Comparison of ENCODE assay signal across 9 mouse cellular contexts in the genomic region with DNA sequence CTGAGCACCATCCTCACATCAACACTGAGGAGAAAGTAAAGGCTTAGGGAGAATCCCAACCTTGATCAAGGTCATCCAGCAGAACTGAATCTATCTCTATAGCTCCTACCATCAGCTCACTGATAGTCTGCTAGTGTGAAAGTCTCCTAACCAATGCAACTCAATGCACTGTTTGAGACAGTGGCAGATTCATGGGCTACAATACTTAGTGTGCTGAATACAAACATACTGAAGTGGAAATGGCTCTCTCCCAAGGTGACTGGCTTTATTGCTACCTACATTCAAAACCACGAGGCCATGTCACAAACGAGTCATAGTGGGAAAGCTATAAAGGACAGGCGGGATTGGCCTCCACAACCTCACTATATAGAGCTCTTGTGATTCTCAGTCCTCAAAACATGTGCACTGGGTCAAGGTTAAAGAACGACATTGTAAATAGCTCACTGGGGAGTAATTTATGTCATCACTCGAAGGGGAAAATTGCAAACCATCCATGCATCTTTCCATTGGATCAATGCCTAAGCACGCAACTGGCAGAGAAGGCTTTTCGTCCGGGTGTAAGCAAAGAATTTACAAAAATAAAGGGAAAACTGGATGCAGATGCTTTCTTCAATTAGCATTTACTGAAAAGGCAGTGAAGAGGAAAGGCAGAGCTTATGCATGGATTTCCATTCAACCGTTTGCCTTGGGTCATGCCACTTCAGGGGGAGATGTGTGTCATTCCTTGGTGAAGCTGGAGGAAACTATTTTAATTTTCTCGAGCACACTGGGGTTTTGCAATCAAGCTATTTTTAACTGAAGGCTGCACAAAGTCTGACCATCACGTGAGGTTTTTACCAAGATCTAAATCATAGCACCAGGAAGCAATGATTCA.
DNase-seq lines count a peak whose midpoint lies in the region; ATAC-seq and TF ChIP-seq lines count a peak whose summit lies in the region.
"Had no signal": no experiment of that assay in that cellular context is flagged by ENCODE, and none has a peak within 500 bp of the region (broad histone marks: within the 10 kb centered on the region; RNA-seq: fewer than 3 reads in every experiment).

No protein-coding gene starts in this region.

- no peaks in the 10 kb centered on the region for H3K27me3 ChIP-seq in kidney, adult 2 months (replicated peaks; ENCODE audit: control insufficient read depth, insufficient read depth, low read length)

- TF ChIP-seq POLR2A in kidney, adult 2 months (IDR thresholded peaks at IDR 0.05; ENCODE audit: low read depth, low read length) = no peak
- TF ChIP-seq POLR2A in cortical plate, adult 2 months (IDR thresholded peaks at IDR 0.05; ENCODE audit: extremely low read depth, insufficient read depth, low read length) = no peak

- peak; percentile 35 for DNase-seq in adrenal gland, adult 2 months
- no peak for DNase-seq in adrenal gland, adult 8-10 months
- peak; percentile 71 for DNase-seq in kidney, adult 2 months
- no peak for DNase-seq in kidney, postnatal 25 days
- DNase-seq in frontal cortex, postnatal 14 days (ENCODE audit: low spot score in 2 of 2) = no peak
- DNase-seq: cerebellum, adult 11-12 months had no signal

- no peaks in the 10 kb centered on the region for H3K36me3 ChIP-seq in kidney, adult 2 months (ENCODE audit: control insufficient read depth, insufficient read depth, low read length)
- no peaks in the 10 kb centered on the region for H3K36me3 ChIP-seq in macrophage (ENCODE audit: inconsistent target)

- 27% methylated on average over 11 of the region's 11 CpGs for WGBS in kidney, adult 2 months
- 63% methylated on average over 11 of the region's 11 CpGs for WGBS in macrophage (ENCODE audit: missing documents)

- H3K4me1 ChIP-seq in kidney, adult 2 months (ENCODE audit: control insufficient read depth, insufficient read depth, low read length) = peaks cover 12% of the 10 kb centered on the region
- H3K4me1 ChIP-seq in cortical plate, adult 2 months (ENCODE audit: control insufficient read depth, insufficient read depth, low read length) = peaks cover 8% of the 10 kb centered on the region

- no peak for ATAC-seq in megakaryocyte-erythroid progenitor cell, adult 5-6 weeks (replicated peaks; ENCODE audit: low FRiP score, low TSS enrichment, poor library complexity, severe bottlenecking)

- H3K79me2 ChIP-seq in macrophage (ENCODE audit: inconsistent target) = no peaks in the 10 kb centered on the region

- TF ChIP-seq CTCF in kidney, adult 2 months (conservative IDR thresholded peaks at IDR 0.05; ENCODE audit: insufficient read depth, insufficient read length, low read depth, low read length) = no peak
- no peak for TF ChIP-seq CTCF in cortical plate, adult 2 months (IDR thresholded peaks at IDR 0.05; ENCODE audit: extremely low read depth, insufficient read depth, low read length)

- H3K4me3 ChIP-seq in kidney, adult 2 months (ENCODE audit: insufficient read depth, low read depth, low read length) = no peak overlapping the region
- no peak overlapping the region for H3K4me3 ChIP-seq in cortical plate, adult 2 months (ENCODE audit: insufficient read depth, low read length)
- no peak overlapping the region for H3K4me3 ChIP-seq in macrophage (ENCODE audit: inconsistent target)

- H3K27ac ChIP-seq in kidney, adult 2 months (ENCODE audit: insufficient read depth, low read depth, low read length) = peak overlapping the region; percentile 60
- peak overlapping the region; percentile 43; the same call in 1 of the 2 replicates for H3K27ac ChIP-seq in cortical plate, adult 2 months (ENCODE audit: insufficient read depth, low read length)
- peak overlapping the region; percentile 10; the same call in 1 of the 2 replicates for H3K27ac ChIP-seq in macrophage

Comparison
In these comparisons a context has a peak if more than half of its experiments do, and no peak if none do; other contexts are left out.
1. DNase-seq: peak in adrenal gland, adult 2 months (single experiment) and kidney, adult 2 months (single experiment); none in adrenal gland, adult 8-10 months (single experiment), kidney, postnatal 25 days (0 of 2) and frontal cortex, postnatal 14 days (0 of 2).
2. H3K27ac ChIP-seq: peak in every context shown above with its lines; median percentile 60 in kidney, adult 2 months; 43 in cortical plate, adult 2 months; 10 in macrophage.